Mouse (Mus musculus): Measurements from ENCODE around the gene Wasl.

DNA sequence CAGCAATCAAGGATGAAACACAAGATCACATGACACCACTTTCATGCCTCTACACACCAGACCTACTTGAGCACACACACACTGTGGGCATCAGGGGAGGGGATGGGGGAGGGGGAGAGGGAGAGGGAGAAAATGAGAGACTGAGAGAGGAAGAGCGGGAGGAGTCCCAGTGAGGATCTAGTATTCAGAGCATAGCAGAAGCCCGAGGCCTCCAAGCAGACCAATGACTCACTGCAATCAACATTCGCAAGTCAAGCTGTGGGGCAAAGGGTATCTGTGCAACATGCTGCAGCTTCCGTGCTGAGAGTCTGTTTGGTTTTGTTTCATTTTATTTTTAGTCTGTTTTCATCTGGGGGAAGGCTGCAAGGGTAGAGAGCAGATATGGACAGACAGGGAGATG lies 32.7 kb downstream of the Wasl start:
- TF ChIP-seq POLR2A (IDR thresholded peaks at IDR 0.05; ENCODE audit: low read depth, low read length) (no peak), CTCF (IDR thresholded peaks at IDR 0.05; ENCODE audit: extremely low read depth, insufficient read length, insufficient replicate concordance, low read depth, low read length) (no peak)

Data from small intestine, adult 2 months (tissue).